Mouse (Mus musculus) urinary bladder, postnatal 10 days (tissue): ENCODE results near the gene Slc17a8.
"Not testable (repeated sequence)": the region's sequence is repeated elsewhere in the genome, so short reads cannot be mapped to it uniquely, and the experiment has no call there.

Experiments used
- DNase-seq: peaks from one replicate; pipeline ENCODE4 v3.0.0; 2022; ENCODE audit warnings: low spot score

Gene Slc17a8

DNA sequence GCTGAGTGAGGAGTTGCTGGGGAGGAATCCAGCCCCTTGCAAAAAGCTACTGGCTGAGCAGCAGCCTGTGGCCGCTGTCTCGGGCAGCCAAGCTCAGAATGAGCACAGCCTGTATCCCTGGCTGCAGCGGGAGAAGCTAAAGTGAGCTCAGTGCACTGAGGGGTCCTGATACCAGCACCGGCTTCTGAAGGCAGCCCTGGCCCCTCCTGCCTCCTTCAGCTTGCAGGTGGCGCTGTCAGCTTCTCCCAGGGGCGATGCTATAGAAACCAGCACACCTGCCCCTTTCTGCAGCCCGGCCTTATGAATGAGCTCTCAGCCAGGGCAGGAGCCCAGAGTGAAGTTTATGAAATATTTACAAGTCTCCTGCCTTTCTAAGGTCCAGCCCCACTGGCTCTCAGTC lies at the start of gene Slc17a8:
Gene Slc17a8 (minus strand): TSS at position 125 of the 400 bp plus-strand sequence.
- DNase-seq, result no peak

DNA sequence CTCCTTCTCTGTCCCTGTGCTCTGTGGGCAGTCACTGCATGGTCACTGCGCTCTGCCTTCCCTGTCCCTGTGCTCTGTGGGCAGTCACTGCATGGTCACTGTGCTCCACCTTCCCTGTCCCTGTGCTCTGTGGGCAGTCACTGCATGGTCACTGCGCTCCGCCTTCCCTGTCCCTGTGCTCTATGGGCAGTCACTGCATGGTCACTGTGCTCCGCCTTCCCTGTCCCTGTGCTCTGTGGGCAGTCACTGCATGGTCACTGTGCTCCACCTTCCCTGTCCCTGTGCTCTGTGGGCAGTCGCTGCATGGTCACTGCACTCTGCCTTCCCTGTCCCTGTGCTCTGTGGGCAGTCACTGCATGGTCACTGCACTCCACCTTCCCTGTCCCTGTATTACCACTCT lies 49.3 kb upstream of the Slc17a8 start:
- not testable (repeated sequence) for DNase-seq

DNA sequence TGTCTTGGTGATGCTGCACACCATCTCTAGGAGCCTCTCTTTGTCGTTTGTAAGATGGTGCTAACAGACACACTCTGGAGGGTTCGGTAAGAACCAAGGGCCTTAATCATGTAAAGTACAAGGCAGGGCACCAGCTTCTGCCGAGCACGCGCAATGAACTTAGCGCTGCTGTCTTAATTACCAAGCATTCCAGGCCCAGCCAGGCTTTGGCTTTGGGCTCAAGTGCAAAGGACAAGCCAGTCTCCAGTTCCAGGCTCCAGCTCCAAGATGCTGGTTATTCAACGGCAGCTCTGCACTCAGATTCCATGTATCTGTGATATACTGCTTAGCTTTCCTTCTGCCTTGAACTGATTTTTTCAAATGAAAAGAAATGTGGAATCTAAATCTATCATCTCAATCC lies 46.5 kb upstream of the Slc17a8 start:
- DNase-seq, result no peak

DNA sequence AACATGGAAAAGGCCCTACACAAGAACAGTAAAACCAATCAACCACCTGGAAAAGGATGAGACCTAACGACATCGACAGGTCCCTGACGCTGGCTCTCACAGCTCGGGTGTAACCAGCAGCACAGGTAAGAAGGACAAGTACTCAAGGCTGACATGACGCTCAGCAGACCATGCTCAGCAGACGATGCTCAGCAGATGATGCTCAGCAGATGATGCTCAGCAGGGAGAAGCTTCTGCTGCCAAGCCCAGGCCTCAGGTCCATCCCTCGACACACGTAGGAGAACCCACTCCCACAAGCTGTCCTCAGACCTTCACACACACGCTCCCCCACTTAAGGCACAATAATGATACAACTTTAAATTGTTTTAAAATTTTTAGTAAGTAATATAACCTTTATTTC lies 44.6 kb upstream of the Slc17a8 start:
- DNase-seq, result no peak

DNA sequence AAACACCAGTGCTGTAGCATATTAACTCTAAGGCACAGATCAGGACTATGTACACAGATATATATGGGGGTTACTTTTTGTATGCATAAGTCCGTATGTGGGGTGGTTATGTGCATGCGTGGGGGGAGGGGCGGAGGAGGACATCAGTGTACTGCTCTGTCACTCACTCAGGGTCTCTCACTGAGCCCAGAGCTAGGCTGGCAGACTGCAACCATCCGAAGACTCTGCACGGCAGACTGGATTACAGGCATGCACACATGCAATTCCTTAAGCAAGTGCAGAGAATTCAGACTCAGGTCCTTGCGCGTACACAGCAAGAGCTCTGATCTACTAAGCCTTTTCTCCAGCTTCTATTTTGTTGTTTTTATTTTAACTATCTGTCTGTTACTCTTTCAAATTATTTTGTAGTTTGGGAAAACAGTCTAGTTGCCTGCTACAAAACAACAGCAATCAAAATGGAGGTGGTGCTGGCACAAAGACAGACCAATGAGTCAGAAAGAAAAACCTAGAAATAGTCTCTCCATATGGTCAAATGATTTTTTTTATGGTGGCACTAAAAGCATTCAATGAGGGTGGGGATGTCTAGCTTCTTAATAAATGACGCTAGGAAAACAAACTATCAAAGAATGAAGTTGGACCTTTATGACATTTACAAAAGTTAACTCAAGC lies 44.1 kb upstream of the Slc17a8 start:
- DNase-seq, result no peak

DNA sequence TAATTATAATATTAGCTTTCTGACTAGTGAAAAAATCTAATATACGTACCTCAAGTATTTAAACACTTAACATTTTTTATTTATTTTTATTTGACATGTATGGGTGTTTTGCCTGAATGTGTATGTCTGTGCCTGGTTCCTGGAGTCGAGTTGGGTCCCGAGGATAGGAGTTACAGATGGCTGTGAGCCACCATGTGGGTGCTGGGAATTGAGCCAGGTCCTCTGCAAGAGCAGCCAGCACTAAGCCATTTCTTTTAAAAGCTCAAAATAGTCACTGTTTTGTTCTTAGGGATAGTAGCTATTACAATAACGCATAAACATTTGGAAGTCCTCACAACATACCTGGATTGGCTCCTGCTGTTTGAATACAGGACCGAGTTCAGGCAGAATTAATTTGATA lies 35.3 kb upstream of the Slc17a8 start:
- no peak for DNase-seq

DNA sequence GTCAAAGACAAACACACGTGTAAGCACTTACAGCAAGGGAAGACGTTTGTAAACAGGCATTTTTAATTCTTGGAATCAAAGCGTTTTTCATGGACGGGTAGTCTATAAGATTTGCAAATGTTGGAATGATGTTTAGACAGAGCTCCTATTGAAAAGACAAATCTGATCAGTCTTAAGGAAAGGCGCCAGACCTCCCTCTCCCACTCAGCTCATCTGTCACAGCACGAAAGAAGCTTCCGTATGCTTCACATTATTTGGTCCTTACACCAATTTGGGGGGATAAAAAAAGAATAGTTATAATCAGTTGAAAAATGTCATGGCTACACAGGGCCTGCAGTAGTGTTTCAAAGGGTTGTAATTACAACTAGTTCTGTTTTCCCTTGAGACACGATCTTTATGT lies 31.9 kb upstream of the Slc17a8 start:
- DNase-seq, result no peak

DNA sequence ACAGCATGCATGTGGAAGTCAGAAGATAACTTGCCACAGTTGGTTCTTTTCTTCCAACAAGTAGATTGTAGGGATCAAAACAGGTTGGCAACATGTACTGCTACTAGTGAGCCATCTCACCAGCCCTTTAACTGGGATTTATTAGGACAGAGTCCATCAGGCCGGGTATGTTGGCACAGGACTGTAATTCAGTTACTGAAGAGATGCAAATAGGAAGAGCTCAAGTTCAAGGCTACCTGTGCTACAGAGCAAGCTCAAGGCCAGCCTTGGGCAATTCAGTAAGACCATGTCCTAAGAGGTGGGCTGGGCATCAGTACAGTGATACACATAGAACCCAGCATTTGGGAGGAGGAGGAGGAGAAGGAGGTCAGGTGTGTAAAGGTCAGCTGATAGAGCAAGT lies 30.6 kb upstream of the Slc17a8 start:
- DNase-seq, result no peak

DNA sequence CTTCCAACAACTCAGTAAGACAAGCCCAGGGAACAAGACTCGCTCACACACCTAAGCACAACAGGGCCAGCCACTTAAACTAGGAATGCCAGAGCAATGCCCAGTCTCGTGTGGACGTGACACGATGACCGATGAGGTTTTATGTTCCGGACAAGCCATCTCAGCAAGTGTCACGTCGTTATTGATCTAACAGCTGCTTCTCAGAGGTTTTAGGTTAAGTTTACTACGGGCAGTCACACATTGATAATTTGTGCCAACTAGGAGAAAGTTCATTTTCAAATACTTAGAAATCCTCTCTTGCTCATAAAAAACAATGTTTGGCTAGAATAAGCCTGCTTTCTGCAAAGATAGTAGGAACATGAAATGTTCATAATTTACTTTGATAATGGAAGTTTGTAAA lies 25.9 kb upstream of the Slc17a8 start:
- DNase-seq, result no peak

DNA sequence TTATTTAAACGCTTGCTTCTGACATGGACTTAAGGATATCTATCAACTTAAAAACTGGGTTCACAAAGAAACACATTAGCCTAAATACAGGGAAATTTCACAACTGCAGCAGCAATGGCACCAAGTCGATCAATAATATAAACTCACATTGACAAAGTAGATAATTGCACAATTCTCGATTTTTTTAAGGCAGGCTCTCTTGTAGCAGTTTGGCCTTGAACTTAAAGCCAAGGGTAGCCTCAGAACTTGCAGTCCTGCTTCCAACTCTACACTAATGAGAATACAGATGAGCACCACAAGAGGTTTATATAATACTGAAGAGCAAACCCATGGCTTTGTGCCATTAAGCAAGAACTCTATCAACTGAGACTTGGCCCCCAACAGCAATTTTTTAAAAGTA lies 15.9 kb upstream of the Slc17a8 start:
- DNase-seq, result no peak

DNA sequence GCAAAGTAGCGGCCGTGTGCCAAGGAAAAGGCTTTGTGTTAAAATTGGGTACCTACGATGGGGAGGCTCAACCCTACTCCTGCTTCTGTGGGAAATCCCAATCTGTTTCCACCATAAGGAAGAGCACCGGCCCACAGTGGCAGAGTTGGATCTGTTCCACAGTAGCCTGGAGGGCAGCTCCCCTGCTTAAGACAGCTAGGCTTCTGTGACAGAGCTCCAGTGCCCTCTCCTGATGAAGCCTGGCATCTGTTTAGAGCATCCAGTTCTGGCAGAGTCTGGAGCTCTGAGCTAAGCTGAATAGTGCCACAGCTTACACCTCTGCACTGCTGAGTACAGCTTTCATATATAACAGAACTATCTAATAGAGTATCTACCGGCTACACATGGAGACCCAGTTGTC lies 14.0 kb upstream of the Slc17a8 start:
- DNase-seq, result no peak

DNA sequence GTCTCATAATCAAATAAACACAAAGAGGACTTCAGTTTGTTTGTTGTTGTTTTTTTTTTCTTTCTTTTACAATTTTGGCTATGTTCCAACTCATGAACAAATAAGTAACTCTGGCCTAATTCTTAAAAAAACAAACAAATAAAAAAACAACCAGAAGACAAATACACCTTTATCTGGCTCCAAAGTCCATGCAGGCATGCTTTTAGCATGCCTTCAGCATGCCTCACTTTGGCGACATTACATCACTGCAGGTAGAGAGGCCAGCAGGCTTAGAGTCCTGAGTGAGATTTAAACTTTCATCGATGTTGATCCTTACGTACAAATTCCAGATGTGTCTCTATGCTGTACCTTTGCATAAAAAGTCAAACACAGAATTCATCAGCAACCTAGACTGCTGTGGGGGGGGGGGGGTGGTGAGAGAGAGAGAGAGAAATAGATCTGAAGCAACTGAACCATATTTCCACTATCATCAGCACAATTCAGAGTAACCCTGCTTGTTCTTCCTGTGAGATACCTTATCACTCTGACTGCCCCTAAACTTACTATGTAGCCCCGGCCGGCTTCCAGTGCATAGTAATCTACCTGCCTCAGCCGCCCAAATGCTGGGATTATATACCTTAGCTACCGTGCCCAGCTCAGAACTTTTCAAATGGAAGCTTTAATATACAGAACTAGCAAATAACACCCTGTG lies 12.8 kb upstream of the Slc17a8 start:
- DNase-seq, result no peak

DNA sequence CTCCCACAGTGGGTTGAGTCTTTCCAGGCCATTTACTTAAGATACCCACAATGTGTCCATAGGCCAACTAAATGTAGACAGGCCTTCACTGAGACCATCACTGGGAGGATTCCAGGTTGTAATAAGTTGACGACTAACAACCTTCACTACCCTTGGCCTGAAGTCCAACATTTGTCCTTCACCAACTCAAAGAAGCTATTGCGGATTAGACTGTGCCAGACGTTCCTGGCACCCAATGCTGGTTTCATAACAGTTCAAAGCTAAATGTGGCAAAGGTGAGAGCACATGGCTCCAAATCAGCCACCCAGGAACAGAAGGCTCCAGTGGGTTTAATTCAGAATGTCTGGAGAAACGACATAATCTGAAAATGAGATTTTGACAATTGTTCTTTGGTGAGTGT lies 12.1 kb upstream of the Slc17a8 start:
- DNase-seq, result no peak

DNA sequence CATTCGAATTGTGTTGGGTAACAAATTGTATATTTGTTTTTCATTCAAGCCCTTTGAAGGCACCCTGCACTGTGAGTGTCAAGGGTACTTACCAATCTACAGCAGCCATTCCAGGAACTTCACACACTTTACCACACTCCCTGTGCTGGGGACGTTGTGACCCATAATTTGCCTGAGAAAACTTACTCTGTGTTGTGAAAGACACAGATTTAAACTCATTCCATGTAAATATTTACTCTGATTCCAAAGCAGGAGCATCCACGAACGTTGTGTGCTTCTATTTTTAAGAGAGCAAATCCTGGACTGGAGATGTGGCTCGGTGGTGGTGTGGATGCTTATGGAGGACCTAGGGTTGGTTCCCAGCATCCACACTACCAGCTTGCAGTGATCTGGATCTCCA lies 10.8 kb upstream of the Slc17a8 start:
- DNase-seq, result no peak

DNA sequence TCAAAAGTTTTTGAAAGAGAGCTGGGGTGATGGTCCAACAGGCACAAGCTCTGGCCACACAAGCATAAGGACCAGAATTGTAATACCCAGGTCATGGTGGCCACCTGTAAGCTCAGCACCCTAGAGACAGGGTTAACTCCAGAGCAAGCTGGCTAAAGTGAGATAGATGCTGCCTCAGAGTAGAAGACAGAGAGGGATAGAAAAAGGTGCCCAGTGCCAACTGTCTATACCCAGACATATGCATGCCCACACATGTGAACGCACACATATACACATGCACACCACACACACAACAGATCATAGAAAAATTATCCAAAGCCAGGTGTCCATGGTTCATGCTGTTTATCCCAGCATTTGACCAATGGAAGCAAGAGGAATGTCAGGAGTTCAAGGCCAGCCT lies 9.5 kb upstream of the Slc17a8 start:
- DNase-seq, result no peak

DNA sequence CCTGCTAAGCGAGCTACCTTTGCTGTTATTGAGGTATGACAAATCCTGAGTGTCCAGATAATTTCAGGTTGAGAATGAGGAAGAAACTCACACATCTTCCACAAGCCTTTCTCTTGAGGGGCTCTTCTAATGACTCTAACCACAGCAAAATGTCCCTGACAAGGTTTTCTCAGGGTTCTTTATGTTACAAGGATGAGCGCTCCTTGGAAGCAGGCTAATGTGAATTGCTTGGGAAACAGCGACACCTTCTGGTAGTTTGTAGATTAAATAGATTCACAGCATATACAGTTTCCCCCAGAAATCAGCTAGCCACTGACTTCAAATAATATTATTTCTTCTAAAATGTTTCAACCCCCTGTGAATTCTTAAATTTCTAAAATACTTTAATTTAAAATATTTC lies 9.0 kb upstream of the Slc17a8 start:
- DNase-seq, result no peak

DNA sequence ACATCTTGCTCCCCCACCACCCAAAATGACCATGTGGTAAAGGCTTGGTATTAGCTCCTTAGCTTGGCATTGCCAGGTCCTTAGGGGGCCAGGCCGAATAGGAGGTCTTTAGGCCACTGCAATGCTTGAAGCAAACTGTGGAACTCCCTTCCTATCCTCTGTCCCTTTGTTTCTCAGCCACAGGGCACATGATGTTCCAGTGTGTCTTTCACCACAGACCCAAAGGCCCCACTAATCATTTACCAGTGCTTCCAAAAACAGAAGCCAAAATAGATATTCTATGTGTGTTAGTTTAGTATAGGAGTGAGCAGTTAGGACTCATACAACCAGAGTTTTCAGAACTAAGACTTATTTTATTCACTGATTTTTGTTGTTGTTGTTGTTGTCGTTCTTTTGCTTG lies 5.7 kb upstream of the Slc17a8 start:
- no peak for DNase-seq

DNA sequence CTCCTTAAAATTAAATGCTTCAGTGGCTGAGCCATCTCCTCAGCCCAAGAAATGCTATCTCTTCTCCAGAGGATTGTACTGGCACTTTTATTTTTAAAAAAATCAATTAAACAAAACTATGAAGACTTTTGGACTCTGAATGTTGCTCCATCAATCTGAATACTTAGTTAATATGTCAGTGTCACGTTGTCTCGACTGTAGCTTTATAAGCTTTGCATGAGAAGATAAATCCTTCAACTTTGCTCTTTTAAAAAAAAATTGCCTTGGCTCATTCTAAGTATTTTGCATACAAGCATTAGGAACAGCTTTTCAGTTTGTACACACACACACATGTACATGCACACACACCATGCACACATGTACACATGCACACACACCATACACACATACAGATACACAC lies 3.1 kb upstream of the Slc17a8 start:
- DNase-seq, result no peak

DNA sequence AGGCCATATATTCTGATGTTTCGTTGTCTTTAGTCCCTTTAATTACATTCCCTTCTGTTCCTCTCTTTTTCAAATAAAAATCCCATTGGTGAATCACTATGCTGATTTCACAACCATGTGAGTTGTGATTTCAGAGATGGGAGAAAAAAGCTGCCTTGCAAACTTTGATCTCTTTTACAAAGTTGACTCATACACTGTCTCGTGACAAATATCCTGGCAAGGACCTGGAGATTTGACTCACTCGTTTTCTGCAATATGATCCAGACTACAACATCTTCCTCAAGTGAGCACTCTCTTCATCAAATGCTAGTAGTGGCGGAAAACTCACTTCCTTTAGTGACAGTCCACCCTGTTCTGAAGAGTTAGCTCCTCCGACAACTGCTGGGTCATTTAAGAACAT lies 21.7 kb downstream of the Slc17a8 start:
- no peak for DNase-seq

DNA sequence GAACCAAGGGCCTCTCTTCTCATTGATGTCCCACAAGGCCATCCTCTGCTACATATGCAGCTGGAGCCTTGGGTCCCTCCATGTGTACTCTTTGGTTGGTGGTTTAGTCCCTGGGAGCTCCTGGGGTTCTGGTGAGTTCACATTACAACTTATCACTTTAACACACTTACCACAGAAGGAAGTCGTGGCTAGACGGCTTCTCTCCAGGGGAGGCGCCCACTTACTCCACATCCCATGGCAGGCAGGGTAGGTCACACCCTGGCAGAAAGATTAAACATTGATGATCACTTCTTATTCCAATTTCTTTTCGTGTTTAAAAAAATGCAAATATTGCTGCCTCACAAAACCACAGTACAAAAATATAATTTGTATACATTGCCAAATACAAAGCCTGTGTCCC lies 23.8 kb downstream of the Slc17a8 start:
- DNase-seq, result no peak

DNA sequence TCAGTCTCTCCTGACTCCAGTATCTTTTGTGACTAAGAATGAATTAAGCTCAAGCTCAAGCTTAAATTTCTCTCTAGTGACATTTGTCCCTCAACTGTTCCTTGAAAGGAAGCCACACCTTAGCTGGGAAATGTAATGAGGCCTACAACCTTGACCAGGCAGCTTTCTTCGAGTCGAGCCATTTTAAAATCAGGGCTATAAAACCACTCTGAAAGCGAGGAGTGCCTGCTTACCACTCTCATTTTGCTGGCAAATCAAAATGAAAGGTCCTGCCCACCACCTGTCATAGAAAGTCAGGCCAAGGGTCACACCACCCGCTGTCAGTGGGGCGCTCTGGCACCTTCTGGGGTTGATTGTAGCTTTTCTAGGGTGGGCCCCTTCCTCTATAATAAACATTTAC lies 25.1 kb downstream of the Slc17a8 start:
- DNase-seq, result no peak

DNA sequence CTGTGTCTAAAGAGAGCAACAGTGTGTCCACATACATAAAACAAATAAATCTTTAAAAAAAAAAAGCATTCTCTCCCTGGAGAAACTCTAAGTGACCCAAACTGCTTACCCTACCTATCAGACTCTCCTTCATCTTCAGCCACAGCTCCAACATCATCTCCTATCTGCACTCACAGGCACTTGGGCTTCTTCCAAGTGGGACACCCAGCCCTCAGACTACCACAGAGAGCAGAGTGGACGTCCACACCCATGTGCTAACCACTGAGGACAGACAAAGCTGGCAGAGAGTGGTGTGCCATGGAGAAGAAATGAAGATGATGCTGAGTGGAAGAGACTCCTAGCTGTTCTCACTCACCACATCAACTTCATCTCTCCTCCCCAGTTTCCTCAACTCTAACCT lies 25.5 kb downstream of the Slc17a8 start:
- DNase-seq, result no peak

DNA sequence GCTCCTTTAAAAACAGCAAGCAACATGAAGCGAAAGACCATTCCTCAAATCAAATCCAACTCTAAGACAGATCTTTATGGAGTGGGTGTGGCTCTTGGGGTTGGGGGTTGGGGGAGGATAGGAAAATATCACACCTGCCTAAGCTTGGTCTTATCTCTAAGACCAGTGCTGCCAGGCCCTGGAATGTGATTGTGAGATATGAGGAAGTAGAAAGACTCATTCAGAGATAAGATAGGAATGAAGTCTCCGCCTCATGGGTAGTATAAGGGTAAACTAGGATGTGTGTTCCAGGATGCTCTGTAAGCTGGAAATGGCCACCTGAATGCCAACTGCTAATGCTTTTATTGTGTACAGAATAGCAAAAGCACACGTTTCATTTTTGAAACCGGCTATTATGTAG lies 26.7 kb downstream of the Slc17a8 start:
- DNase-seq, result no peak

DNA sequence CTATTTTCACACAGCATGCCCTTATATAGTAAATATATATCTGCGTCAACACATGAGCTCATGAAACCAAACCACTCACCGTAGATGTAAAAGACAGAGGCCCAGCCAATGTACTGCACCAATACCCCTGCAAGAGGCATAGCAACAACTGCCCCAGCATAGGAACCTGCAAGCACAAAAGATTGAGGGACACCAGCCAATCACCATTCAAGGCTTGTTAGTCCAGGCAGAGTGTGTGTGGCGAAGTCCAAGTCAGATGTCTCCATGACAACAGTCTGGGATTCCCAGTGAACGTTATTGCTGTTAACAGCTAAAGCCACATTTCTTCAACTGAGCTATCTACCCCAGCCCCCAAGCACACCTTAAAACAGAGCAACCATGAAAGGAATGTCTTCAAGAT lies 28.3 kb downstream of the Slc17a8 start:
- no peak for DNase-seq
